ENCODE assay signal across 15 mouse cellular contexts in genomic region chr9:63740320-63740841, GRCm38 (mm10). TPM values are rescaled to one million over a fixed set of nuclear protein-coding genes. Genes with fewer than 3 reads are reported as not detected.
DNase-seq lines count a peak whose midpoint lies in the region; ATAC-seq and TF ChIP-seq lines count a peak whose summit lies in the region.
"Had no signal": no experiment of that assay in that cellular context is flagged by ENCODE, and none has a peak within 500 bp of the region (broad histone marks: within the 10 kb centered on the region; RNA-seq: fewer than 3 reads in every experiment).

No protein-coding gene starts in this region.

- H3K27ac ChIP-seq in layer of hippocampus, adult 2 months: peak overlapping the region; percentile 23; the same call in 1 of the 2 replicates
- H3K27ac ChIP-seq in intestine, postnatal 0 days (ENCODE audit: low read depth, low read length): no peak overlapping the region
- H3K27ac ChIP-seq: heart, embryonic 15.5 days; hindbrain, embryonic 15.5 days; kidney, embryonic 15.5 days; liver, embryonic 13.5 days; macrophage had no signal

- H3K4me2 ChIP-seq in intestine, postnatal 0 days (replicated peaks; ENCODE audit: low read depth): no peak overlapping the region
- H3K4me2 ChIP-seq: heart, embryonic 15.5 days; hindbrain, embryonic 15.5 days; kidney, embryonic 15.5 days; liver, embryonic 13.5 days had no signal

- H3K9me3 ChIP-seq in intestine, postnatal 0 days (ENCODE audit: control insufficient read depth): no peaks in the 10 kb centered on the region
- H3K9me3 ChIP-seq: heart, embryonic 15.5 days; hindbrain, embryonic 15.5 days; kidney, embryonic 15.5 days; liver, embryonic 13.5 days had no signal

- peaks cover 24% of the 10 kb centered on the region for H3K4me1 ChIP-seq in intestine, postnatal 0 days (replicated peaks; ENCODE audit: control insufficient read depth, insufficient read depth, low read length)

- no peak overlapping the region for H3K4me3 ChIP-seq in layer of hippocampus, adult 2 months
- no peak overlapping the region for H3K4me3 ChIP-seq in intestine, postnatal 0 days (ENCODE audit: low read depth, low read length)
- H3K4me3 ChIP-seq: heart, embryonic 15.5 days; hindbrain, embryonic 15.5 days; kidney, embryonic 15.5 days; liver, embryonic 13.5 days had no signal

- 62% methylated on average over 10 of the region's 10 CpGs for WGBS in intestine, postnatal 0 days

- TF ChIP-seq CTCF in layer of hippocampus, adult 2 months (conservative IDR thresholded peaks at IDR 0.05): no peak
- no peak for TF ChIP-seq CTCF in intestine, postnatal 0 days (IDR thresholded peaks at IDR 0.05; ENCODE audit: low read depth)

- H3K27me3 ChIP-seq in intestine, postnatal 0 days (replicated peaks; ENCODE audit: control insufficient read depth, insufficient read depth, low read length): no peaks in the 10 kb centered on the region
- H3K27me3 ChIP-seq: heart, embryonic 15.5 days; hindbrain, embryonic 15.5 days; kidney, embryonic 15.5 days; liver, embryonic 13.5 days had no signal

- peak; percentile 41 for ATAC-seq in megakaryocyte, adult 5-6 weeks (ENCODE audit: poor library complexity, severe bottlenecking)
- no peak for ATAC-seq in intestine, postnatal 0 days

- no peak for DNase-seq in layer of hippocampus, adult 2 months (ENCODE audit: low spot score in 2 of 2)
- DNase-seq in layer of hippocampus, postnatal 25 days (ENCODE audit: extremely low spot score in 1 of 2, low spot score in 1 of 2): no peak
- DNase-seq in CD4-positive, CD25-positive, alpha-beta regulatory T cell, adult 2 months (ENCODE audit: low read depth, low spot score): peak; percentile 79
- peak; percentile 78 for DNase-seq in thymus, postnatal 0 days (ENCODE audit: low spot score)
- DNase-seq in embryo, embryonic 10 days (ENCODE audit: low spot score): no peak
- no peak for DNase-seq in MN1 (ENCODE audit: low spot score)
- DNase-seq: cerebellum, adult 18-20 months; gastrocnemius, postnatal 10 days; liver, embryonic 13.5 days had no signal

- no peak overlapping the region for H3K9ac ChIP-seq in intestine, postnatal 0 days (ENCODE audit: low read depth, low read length)
- H3K9ac ChIP-seq: heart, embryonic 15.5 days; hindbrain, embryonic 15.5 days; kidney, embryonic 15.5 days; liver, embryonic 13.5 days had no signal

- H3K36me3 ChIP-seq in intestine, postnatal 0 days (ENCODE audit: control insufficient read depth, insufficient read depth): no peaks in the 10 kb centered on the region; the same call in 1 of the 2 replicates
- H3K36me3 ChIP-seq: hindbrain, embryonic 15.5 days had no signal

RNA-seq across cellular contexts. Expression of gene Smad3, which starts 17.4 kb away (rescaled TPM):
- total RNA-seq in layer of hippocampus, adult 2 months (2021): 10 to 100 TPM; 48.7 to 49.6 TPM
- 10 to 100 TPM; 38.0 to 44.6 TPM for total RNA-seq in layer of hippocampus, postnatal 25 days (2021)
- total RNA-seq in megakaryocyte, adult 5-6 weeks (2015): 9.1 and 15.0 TPM in 2 replicates
- 9.7 and 12.7 TPM in 2 replicates for total RNA-seq in megakaryocyte, adult 5-6 weeks (2017)
- polyA plus RNA-seq in thymus, postnatal 0 days (2015; fragmentation: Nextera tagmentation; extraction: Ambion mirVana): 18.5 and 21.1 TPM in 2 replicates
- polyA plus RNA-seq in intestine, postnatal 0 days (2015; fragmentation: Nextera tagmentation; extraction: Ambion mirVana): 5.0 and 5.7 TPM in 2 replicates

Comparison
In these comparisons a context has a peak if more than half of its experiments do, and no peak if none do; other contexts are left out.
1. DNase-seq: peak in CD4-positive, CD25-positive, alpha-beta regulatory T cell, adult 2 months (single experiment) and thymus, postnatal 0 days (single experiment); none in layer of hippocampus, adult 2 months (0 of 2), layer of hippocampus, postnatal 25 days (0 of 2), embryo, embryonic 10 days (single experiment) and MN1 (single experiment).